In genomic region chr9:95072450-95072955, GRCm38 (mm10) we compare ENCODE assay signal across 7 mouse cellular contexts.
DNase-seq lines count a peak whose midpoint lies in the region; ATAC-seq and TF ChIP-seq lines count a peak whose summit lies in the region.

No protein-coding gene starts in this region.

- H3K36me3 ChIP-seq in liver, adult 2 months (ENCODE audit: control insufficient read depth, insufficient read depth, low read length): no peaks in the 10 kb centered on the region
- H3K36me3 ChIP-seq in embryonic facial prominence, embryonic 15.5 days: no peaks in the 10 kb centered on the region
- H3K36me3 ChIP-seq in kidney, embryonic 14.5 days (ENCODE audit: control insufficient read depth, insufficient read depth, low read length): no peaks in the 10 kb centered on the region

- H3K4me1 ChIP-seq in liver, adult 2 months (ENCODE audit: control insufficient read depth, insufficient read depth, low read length): 0 out of 2 replicates have a peak, but pooled peaks cover 3% of the 10 kb centered on the region
- H3K4me1 ChIP-seq in embryonic facial prominence, embryonic 15.5 days: peaks cover 16% of the 10 kb centered on the region
- peaks cover 22% of the 10 kb centered on the region; the same call in 1 of the 2 replicates for H3K4me1 ChIP-seq in kidney, embryonic 14.5 days (ENCODE audit: control insufficient read depth, insufficient read depth, low read length)

- no peaks in the 10 kb centered on the region for H3K27me3 ChIP-seq in liver, adult 2 months (ENCODE audit: control insufficient read depth, insufficient read depth, low read length)
- H3K27me3 ChIP-seq in embryonic facial prominence, embryonic 15.5 days: no peaks in the 10 kb centered on the region
- H3K27me3 ChIP-seq in kidney, embryonic 14.5 days (ENCODE audit: control insufficient read depth, insufficient read depth, low read length): no peaks in the 10 kb centered on the region

- DNase-seq in liver, adult 2 months (ENCODE audit: extremely low read depth, low read depth, low spot score): peak; percentile 26
- DNase-seq in liver: no peak
- DNase-seq in naive thymus-derived CD4-positive, alpha-beta T cell, adult 2 months (ENCODE audit: low read depth): peak; percentile 73
- no peak for DNase-seq in left cerebral cortex, adult 11 months (ENCODE audit: low spot score)

- no peak for ATAC-seq in embryonic facial prominence, embryonic 15.5 days (ENCODE audit: insufficient number of reproducible peaks, low FRiP score, low TSS enrichment, low read depth)
- no peak for ATAC-seq in kidney, embryonic 14.5 days (ENCODE audit: low FRiP score, low TSS enrichment)
- ATAC-seq in frontal cortex, adult (ENCODE audit: low TSS enrichment): no peak

- 58% methylated on average over 14 of the region's 14 CpGs for WGBS in liver, adult 2 months
- 56% methylated on average over 14 of the region's 14 CpGs for WGBS in embryonic facial prominence, embryonic 15.5 days
- WGBS in kidney, embryonic 14.5 days: 62% methylated on average over 14 of the region's 14 CpGs

- peak overlapping the region; percentile 9; the same call in 1 of the 2 replicates for H3K4me3 ChIP-seq in liver, adult 2 months (ENCODE audit: insufficient read depth, low read depth, low read length)
- H3K4me3 ChIP-seq in embryonic facial prominence, embryonic 15.5 days (replicated peaks): no peak overlapping the region
- no peak overlapping the region for H3K4me3 ChIP-seq in kidney, embryonic 14.5 days (ENCODE audit: low read length)

- H3K79me2 ChIP-seq in liver, adult 2 months (ENCODE audit: control insufficient read depth, insufficient read depth, low read length): no peaks in the 10 kb centered on the region

- H3K9ac ChIP-seq in liver, adult 2 months (ENCODE audit: low read depth, low read length): no peak overlapping the region
- H3K9ac ChIP-seq in embryonic facial prominence, embryonic 15.5 days: no peak overlapping the region
- H3K9ac ChIP-seq in kidney, embryonic 14.5 days (ENCODE audit: low read depth, low read length): no peak overlapping the region

- no peak for TF ChIP-seq CTCF in liver, adult 2 months (IDR thresholded peaks at IDR 0.05; ENCODE audit: low read depth, low read length)

- peak overlapping the region; percentile 52 for H3K27ac ChIP-seq in liver, adult 2 months (replicated peaks; ENCODE audit: insufficient read depth, low read depth, low read length)
- H3K27ac ChIP-seq in embryonic facial prominence, embryonic 15.5 days (replicated peaks): peak overlapping the region; percentile 11; the same call in 1 of the 2 replicates
- H3K27ac ChIP-seq in kidney, embryonic 14.5 days (ENCODE audit: low read depth, low read length): peak overlapping the region; percentile 78

- no peaks in the 10 kb centered on the region for H3K9me3 ChIP-seq in embryonic facial prominence, embryonic 15.5 days (replicated peaks)
- 0 out of 2 replicates have a peak, but pooled peaks cover 5% of the 10 kb centered on the region for H3K9me3 ChIP-seq in kidney, embryonic 14.5 days (ENCODE audit: control insufficient read depth, low read length)

- TF ChIP-seq POLR2A in liver, adult 2 months (IDR thresholded peaks at IDR 0.05; ENCODE audit: extremely low read depth, insufficient read depth, low read length): no peak

- H3K4me2 ChIP-seq in embryonic facial prominence, embryonic 15.5 days (replicated peaks): no peak overlapping the region
- no peak overlapping the region for H3K4me2 ChIP-seq in kidney, embryonic 14.5 days (replicated peaks; ENCODE audit: low read depth, low read length)

Comparison
In these comparisons a context has a peak if more than half of its experiments do, and no peak if none do; other contexts are left out.
1. DNase-seq: peak in liver, adult 2 months (single experiment) and naive thymus-derived CD4-positive, alpha-beta T cell, adult 2 months (single experiment); none in liver (single experiment) and left cerebral cortex, adult 11 months (single experiment).
2. H3K27ac ChIP-seq: peak in every context shown above with its lines; median percentile 78 in kidney, embryonic 14.5 days; 52 in liver, adult 2 months; 11 in embryonic facial prominence, embryonic 15.5 days.